Mouse (Mus musculus): ENCODE measurements around the gene Gal3st3. TPM values are rescaled to one million over a fixed set of nuclear protein-coding genes. Genes with fewer than 3 reads are reported as not detected.
A peak's percentile ranks its signal among the peaks of the same experiment; 100 is the strongest.
"Not testable (repeated sequence)": the region's sequence is repeated elsewhere in the genome, so short reads cannot be mapped to it uniquely, and the experiment has no call there.

The Gal3st3 gene
- polyA plus RNA-seq, 1 experiment from 2014 or later, result 19.4 TPM

DNA sequence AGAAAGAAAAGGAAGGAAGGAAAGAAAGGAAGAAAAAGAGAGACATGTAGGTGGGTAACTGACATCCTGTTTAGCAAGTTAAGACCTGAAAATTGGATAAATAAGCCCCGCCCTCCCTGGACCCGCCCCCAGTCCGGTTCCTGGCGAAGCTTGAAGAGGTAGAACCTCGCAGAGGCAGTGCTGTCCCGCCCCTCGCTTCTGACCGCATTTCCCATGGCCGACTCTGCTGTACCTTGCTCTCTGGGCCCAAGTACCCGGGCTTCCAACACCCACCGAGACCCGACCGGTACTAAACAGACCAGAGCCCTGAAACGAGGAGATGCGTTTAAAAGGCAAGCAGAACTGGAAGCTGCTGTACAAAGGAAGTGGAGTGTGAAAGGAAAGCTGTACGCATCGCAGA lies 25.7 kb downstream of the Gal3st3 start:
- Histone ChIP-seq H3K9ac (no peak overlapping the region), H3K4me3 (no peak overlapping the region), H3K4me2 (replicated peaks) (no peak overlapping the region), H3K9me3 (no peaks in the 10 kb centered on the region), H3K4me1 (no peaks in the 10 kb centered on the region), H3K27ac (no peak overlapping the region), H3K27me3 (replicated peaks) (no peaks in the 10 kb centered on the region), H3K36me3 (no peaks in the 10 kb centered on the region)
- no peak for ATAC-seq (ENCODE audit: low FRiP score, low read depth)
- 65% methylated on average over 17 of the region's 17 CpGs for WGBS

DNA sequence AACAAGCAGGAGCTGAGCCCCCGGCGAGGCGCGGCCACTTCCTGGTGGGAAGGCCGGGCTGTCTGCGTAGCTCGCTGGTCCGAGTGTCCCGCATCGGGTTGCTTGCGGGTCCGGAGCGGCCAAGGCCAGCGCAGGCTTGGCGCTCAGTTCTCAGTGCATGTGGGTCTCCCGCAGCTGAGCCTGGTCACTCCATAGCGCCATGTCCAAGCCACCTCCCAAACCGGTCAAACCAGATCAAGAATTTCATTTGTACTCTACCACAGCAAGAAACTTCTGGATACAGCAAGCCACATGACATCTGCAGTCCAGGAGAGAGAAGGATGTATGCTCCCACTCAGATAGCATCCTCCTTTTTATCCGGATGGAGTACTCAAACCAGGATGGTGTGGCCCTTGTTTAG lies 29.8 kb downstream of the Gal3st3 start:
- no peaks in the 10 kb centered on the region for H3K36me3 ChIP-seq
- 80% methylated on average over 19 of the region's 19 CpGs for WGBS
- H3K27ac ChIP-seq, result no peak overlapping the region
- H3K4me2 ChIP-seq (replicated peaks), result no peak overlapping the region
- no peaks in the 10 kb centered on the region for H3K27me3 ChIP-seq (replicated peaks)
- ATAC-seq (ENCODE audit: low FRiP score, low read depth), result no peak
- no peaks in the 10 kb centered on the region for H3K9me3 ChIP-seq
- H3K4me3 ChIP-seq, result no peak overlapping the region
- H3K4me1 ChIP-seq, result no peaks in the 10 kb centered on the region
- no peak overlapping the region for H3K9ac ChIP-seq

GRCm38 (mm10) chr19:5334741-5335140 lies 36.6 kb downstream of the Gal3st3 start:
- no peaks in the 10 kb centered on the region for H3K27me3 ChIP-seq (replicated peaks)
- H3K36me3 ChIP-seq, result no peaks in the 10 kb centered on the region
- no peak overlapping the region for H3K4me3 ChIP-seq
- H3K4me1 ChIP-seq, result no peaks in the 10 kb centered on the region
- no peak overlapping the region for H3K4me2 ChIP-seq (replicated peaks)
- no peaks in the 10 kb centered on the region for H3K9me3 ChIP-seq
- WGBS, result 81% methylated on average over 5 of the region's 5 CpGs
- no peak overlapping the region for H3K9ac ChIP-seq
- H3K27ac ChIP-seq, result no peak overlapping the region
- ATAC-seq (ENCODE audit: low FRiP score, low read depth), result no peak

GRCm38 (mm10) chr19:5335441-5335840 lies 37.3 kb downstream of the Gal3st3 start, which contains the start of gene Catsper1:
Gene Catsper1, plus strand, starts transcription at chr19:5335741.
- 86% methylated on average over 6 of the region's 6 CpGs for WGBS
- H3K9me3 ChIP-seq, result no peaks in the 10 kb centered on the region
- no peaks in the 10 kb centered on the region for H3K36me3 ChIP-seq
- H3K4me3 ChIP-seq, result no peak within 1 kb of the TSS
- no peak within 1 kb of the TSS for H3K27ac ChIP-seq
- no peaks in the 10 kb centered on the region for H3K27me3 ChIP-seq (replicated peaks)
- ATAC-seq (ENCODE audit: low FRiP score, low read depth), result no peak
- no peaks in the 10 kb centered on the region for H3K4me1 ChIP-seq
- H3K9ac ChIP-seq, result no peak within 1 kb of the TSS
- H3K4me2 ChIP-seq (replicated peaks), result no peak within 1 kb of the TSS

- WGBS, result 21% methylated on average over 5 of the region's 5 CpGs
Observed at GRCm38 (mm10) chr19:5337975-5338374, 39.8 kb downstream of the Gal3st3 start.

GRCm38 (mm10) chr19:5341360-5341759 lies 43.2 kb downstream of the Gal3st3 start:
- Histone ChIP-seq H3K9ac (no peak overlapping the region), H3K4me1 (no peaks in the 10 kb centered on the region), H3K27me3 (replicated peaks) (no peaks in the 10 kb centered on the region), H3K27ac (no peak overlapping the region), H3K9me3 (no peaks in the 10 kb centered on the region), H3K4me2 (replicated peaks) (no peak overlapping the region), H3K4me3 (no peak overlapping the region), H3K36me3 (no peaks in the 10 kb centered on the region)
- 94% methylated on average over 7 of the region's 7 CpGs for WGBS
- no peak for ATAC-seq (ENCODE audit: low FRiP score, low read depth)

More at GRCm38 (mm10) chr19:5337975-5338374, 39.8 kb downstream of the Gal3st3 start:
- Histone ChIP-seq H3K4me1 (no peaks in the 10 kb centered on the region), H3K4me2 (replicated peaks) (no peak overlapping the region), H3K9ac (no peak overlapping the region), H3K27ac (no peak overlapping the region), H3K27me3 (replicated peaks) (no peaks in the 10 kb centered on the region), H3K36me3 (no peaks in the 10 kb centered on the region), H3K4me3 (no peak overlapping the region), H3K9me3 (no peaks in the 10 kb centered on the region)
- ATAC-seq (ENCODE audit: low FRiP score, low read depth), result no peak

DNA sequence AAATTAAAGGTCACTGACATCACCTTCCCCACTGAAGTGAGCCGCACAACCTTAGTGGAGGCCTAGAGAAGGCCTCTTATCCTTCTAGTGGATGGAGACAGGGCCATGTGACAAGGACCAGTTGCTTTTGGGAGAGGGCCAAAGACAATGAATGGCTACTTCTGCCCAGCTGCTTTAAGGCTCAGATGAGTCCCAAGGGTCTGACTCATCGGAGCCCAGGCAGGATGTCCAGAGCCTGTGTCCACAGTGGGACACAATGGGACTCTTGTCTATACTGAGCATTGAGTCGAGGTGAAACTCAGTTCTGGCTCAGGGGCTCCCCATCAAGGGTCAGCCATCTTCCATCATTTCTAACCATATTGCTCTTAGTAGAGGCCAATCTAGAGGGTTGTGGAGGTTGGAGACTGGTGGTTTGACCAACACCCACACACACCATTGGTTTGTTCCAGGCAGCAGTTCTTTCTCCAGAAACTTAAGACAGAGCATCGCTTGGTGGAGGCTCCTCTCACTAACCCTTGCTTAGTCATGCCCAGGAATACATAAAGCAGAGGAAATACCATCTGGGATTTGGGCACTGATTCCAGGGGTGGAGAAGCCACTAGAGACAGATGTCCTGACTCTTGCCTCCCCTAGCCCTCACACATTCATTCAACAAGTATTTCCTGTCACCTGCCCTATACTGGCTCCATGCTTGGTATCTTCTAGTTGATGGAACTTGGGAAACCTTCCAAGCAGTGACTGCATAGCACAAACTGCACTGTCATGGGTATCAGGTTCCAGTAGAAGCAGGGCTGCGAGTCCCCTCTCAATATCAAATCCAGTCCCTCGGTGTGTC lies 47.4 kb downstream of the Gal3st3 start:
- H3K4me3 ChIP-seq, result no peak overlapping the region
- H3K27ac ChIP-seq, result no peak overlapping the region
- H3K4me2 ChIP-seq (replicated peaks), result no peak overlapping the region
- no peak overlapping the region for H3K9ac ChIP-seq
- no peaks in the 10 kb centered on the region for H3K9me3 ChIP-seq
- no peaks in the 10 kb centered on the region for H3K36me3 ChIP-seq
- 77% methylated on average over 6 of the region's 6 CpGs for WGBS
- no peak for ATAC-seq (ENCODE audit: low FRiP score, low read depth)
- peaks cover 6% of the 10 kb centered on the region for H3K4me1 ChIP-seq
- H3K27me3 ChIP-seq (replicated peaks), result no peaks in the 10 kb centered on the region

GRCm38 (mm10) chr19:5348064-5348463 lies 49.9 kb downstream of the Gal3st3 start:
- Histone ChIP-seq H3K9me3 (no peaks in the 10 kb centered on the region), H3K27ac (no peak overlapping the region), H3K9ac (no peak overlapping the region), H3K27me3 (replicated peaks) (no peaks in the 10 kb centered on the region), H3K4me2 (replicated peaks) (no peak overlapping the region), H3K4me1 (peaks cover 6% of the 10 kb centered on the region), H3K36me3 (no peaks in the 10 kb centered on the region), H3K4me3 (no peak overlapping the region)
- no peak for ATAC-seq (ENCODE audit: low FRiP score, low read depth)
- WGBS, result 78% methylated on average over 6 of the region's 6 CpGs

DNA sequence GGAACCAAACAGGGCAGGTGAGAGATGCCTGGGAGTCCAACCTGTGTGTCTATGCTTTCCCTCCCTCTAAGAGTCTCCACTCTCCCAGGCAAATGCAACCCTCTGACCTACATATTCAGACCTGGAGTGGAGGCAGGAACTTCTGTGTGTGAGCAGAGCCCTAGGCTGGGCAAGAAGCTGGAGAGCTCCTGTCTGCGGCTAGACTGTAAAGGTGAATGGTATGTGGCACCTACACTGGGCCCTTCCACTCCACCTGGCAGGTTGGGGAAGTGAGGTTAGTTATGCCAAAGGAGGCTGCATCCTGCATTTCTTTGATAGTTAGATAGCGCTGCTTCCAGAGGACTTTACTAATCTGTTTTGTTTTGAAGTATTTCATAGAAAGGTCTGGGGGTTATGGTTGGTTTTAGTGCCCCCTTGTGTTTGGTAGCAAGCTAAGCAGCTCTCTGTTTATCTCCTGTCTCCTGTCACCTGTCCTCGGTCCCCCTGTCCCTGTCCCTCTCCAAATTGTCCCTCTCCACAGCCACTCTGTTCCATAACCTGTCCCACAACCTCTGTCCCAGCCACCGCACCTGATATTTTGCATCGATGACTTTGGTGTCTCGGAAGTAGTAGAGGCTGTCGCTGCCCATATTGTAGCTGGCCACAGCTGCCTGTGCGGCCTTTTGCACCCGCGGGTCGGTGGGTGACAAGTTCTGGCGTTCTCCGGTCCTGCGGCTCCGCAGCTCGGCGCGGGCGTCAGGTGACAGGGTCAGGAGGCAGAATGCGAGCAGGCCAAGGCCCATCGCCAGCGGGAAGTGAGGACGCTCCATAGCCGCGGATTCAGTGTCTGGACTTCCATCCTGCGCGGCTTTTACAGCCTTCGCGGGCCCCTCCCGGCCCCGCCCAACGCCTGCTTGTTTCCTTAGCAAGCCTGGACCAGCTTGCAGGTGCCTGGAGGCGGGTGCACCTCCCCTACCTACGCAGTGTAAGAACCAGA lies 50.7 kb downstream of the Gal3st3 start:
- ATAC-seq (ENCODE audit: low FRiP score, low read depth), result no peak
- no peaks in the 10 kb centered on the region for H3K36me3 ChIP-seq
- H3K27ac ChIP-seq, result no peak overlapping the region
- H3K27me3 ChIP-seq (replicated peaks), result no peaks in the 10 kb centered on the region
- H3K4me3 ChIP-seq, result peak overlapping the region; percentile 38
- peak overlapping the region; percentile 70 for H3K9ac ChIP-seq
- 7% methylated on average over 34 of the region's 34 CpGs for WGBS
- peaks cover 6% of the 10 kb centered on the region for H3K4me1 ChIP-seq
- peak overlapping the region; percentile 78 for H3K4me2 ChIP-seq (replicated peaks)
- no peaks in the 10 kb centered on the region for H3K9me3 ChIP-seq

GRCm38 (mm10) chr19:5349502-5349873 lies 51.4 kb downstream of the Gal3st3 start, which contains the start of gene Cst6:
Gene Cst6, minus strand, starts transcription at chr19:5349574.
- H3K9me3 ChIP-seq; H3K27ac ChIP-seq; H3K36me3 ChIP-seq; H3K27me3 ChIP-seq (replicated peaks); ATAC-seq (ENCODE audit: low FRiP score, low read depth); H3K4me1 ChIP-seq: not testable (repeated sequence)
- WGBS, result 64% methylated on average over 6 of the region's 6 CpGs
- Histone ChIP-seq H3K4me2 (replicated peaks) (peak within 1 kb of the TSS; percentile 78), H3K4me3 (peak within 1 kb of the TSS; percentile 38), H3K9ac (peak within 1 kb of the TSS; percentile 70)

GRCm38 (mm10) chr19:5353609-5354008 lies 55.5 kb downstream of the Gal3st3 start:
- Histone ChIP-seq H3K4me3 (no peak overlapping the region), H3K9me3 (no peaks in the 10 kb centered on the region), H3K4me1 (peaks cover 6% of the 10 kb centered on the region), H3K4me2 (replicated peaks) (no peak overlapping the region), H3K27ac (no peak overlapping the region), H3K9ac (no peak overlapping the region), H3K27me3 (replicated peaks) (no peaks in the 10 kb centered on the region), H3K36me3 (no peaks in the 10 kb centered on the region)
- WGBS, result 82% methylated on average over 2 of the region's 2 CpGs
- no peak for ATAC-seq (ENCODE audit: low FRiP score, low read depth)

GRCm38 (mm10) chr19:5356080-5356479 lies 57.9 kb downstream of the Gal3st3 start:
- H3K27ac ChIP-seq, result no peak overlapping the region
- no peaks in the 10 kb centered on the region for H3K4me1 ChIP-seq
- H3K9ac ChIP-seq, result no peak overlapping the region
- ATAC-seq (ENCODE audit: low FRiP score, low read depth), result no peak
- H3K9me3 ChIP-seq, result no peaks in the 10 kb centered on the region
- H3K4me2 ChIP-seq (replicated peaks), result no peak overlapping the region
- no CpG with 5 or more reads among the region's 1 CpGs for WGBS
- H3K4me3 ChIP-seq, result no peak overlapping the region
- no peaks in the 10 kb centered on the region for H3K36me3 ChIP-seq
- H3K27me3 ChIP-seq (replicated peaks), result no peaks in the 10 kb centered on the region

All from neural tube, embryonic 12.5 days (tissue).